Mouse (Mus musculus): Measurements from ENCODE around the gene Mrpl38. TPM values are rescaled to one million over a fixed set of nuclear protein-coding genes. Genes with fewer than 3 reads are reported as not detected.

The Mrpl38 gene
- polyA plus RNA-seq, 1 experiment, result 69.3 TPM

DNA sequence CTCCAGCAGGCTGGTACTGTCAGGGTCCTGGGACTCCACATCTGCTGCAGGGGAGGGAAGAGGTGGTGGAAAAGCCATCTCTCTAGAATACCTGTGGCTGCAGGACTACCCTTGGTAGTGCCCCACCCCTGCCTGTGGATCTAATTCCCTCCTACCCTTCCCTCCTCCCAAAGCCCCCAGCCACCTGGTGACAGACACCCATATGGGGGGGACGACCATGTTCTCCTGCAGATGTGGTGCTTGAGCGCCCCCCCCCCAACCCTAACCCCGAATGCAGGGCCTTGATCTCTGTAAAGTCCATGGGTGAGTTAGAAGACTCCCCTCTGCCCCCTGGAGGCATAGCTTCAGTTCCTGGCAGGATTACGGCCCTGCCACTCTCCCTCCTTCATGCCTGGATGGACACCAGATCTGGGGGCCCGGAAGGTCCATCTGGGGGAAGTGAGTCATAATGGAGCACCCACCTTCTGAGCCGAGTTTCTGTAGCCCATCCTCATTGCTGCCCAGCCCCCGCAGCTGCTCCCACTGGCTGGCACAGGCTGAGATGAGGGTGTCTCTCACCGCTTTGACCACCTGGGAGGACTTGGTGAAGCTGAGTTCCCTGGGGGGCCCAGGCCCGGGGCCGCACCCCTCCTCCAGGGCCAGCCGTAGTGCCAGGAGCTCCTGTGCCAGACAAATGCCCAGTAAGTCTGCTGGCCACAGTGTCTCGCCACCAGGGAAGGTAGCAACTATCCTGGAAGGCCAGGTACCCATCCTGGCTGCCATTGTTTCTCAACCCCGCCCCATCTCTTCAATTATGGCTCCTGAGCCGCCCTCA, 31.5 kb downstream of the Mrpl38 start:
- Histone ChIP-seq H3K36me3 (ENCODE audit: control insufficient read depth, insufficient read depth, low read length, poor library complexity, severe bottlenecking) (no peaks in the 10 kb centered on the region), H3K4me1 (ENCODE audit: control insufficient read depth, insufficient read depth, low read length) (peaks cover 11% of the 10 kb centered on the region), H3K9me3 (replicated peaks; ENCODE audit: control insufficient read depth, insufficient read depth, low read length, poor library complexity, severe bottlenecking) (no peaks in the 10 kb centered on the region), H3K27ac (ENCODE audit: insufficient read depth, low read length) (no peak overlapping the region), H3K4me3 (ENCODE audit: low read depth, low read length) (peak overlapping the region; percentile 58; the same call in 1 of the 2 replicates), H3K27me3 (ENCODE audit: control insufficient read depth, insufficient read depth, low read length, poor library complexity, severe bottlenecking) (peaks cover 11% of the 10 kb centered on the region), H3K9ac (ENCODE audit: low read depth, poor library complexity, severe bottlenecking) (peak overlapping the region; percentile 45)
- TF ChIP-seq CTCF (IDR thresholded peaks at IDR 0.05; ENCODE audit: low read depth, low read length) (peak; percentile 18), POLR2A (IDR thresholded peaks at IDR 0.05; ENCODE audit: insufficient read depth, low read length) (no peak)

DNA sequence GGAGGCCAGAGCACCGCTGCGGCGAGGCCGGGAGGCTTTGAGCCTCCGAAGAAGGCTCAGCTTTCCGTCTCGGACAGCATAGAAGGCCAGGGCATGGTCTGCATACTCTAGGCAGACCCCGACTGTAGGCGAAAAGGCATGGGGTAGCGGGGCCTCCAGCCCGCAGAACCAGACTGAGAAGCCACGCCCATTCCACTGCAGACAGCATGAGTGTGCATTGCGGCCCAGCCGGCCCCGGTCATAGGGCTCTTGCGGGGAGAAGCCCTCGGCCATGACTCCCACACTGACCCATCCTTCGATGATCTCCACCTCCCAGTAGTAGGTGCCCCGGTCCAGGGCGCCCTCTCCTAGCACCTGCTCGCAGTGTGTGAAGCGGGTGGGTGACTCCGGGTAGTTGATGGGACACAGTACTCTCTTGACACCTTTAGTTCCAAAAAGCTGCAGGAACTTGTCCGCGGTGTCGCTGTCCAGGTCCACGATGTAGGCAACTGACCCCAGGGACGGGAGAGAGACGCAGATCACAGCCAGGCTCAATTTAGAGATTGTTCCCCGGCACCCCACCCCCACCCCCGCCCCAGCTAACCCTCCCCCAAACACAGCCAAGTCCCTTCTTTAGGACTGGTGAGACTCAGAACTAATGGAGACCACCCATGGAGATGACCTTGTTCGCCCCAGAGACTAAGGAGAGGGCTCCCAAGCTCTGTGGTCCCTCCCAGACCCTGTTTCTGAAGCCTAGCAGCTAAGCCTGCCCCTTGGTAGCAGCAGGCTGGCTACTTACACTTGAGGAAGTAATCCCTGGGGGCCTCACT, 32.3 kb downstream of the Mrpl38 start:
- Histone ChIP-seq H3K9me3 (replicated peaks; ENCODE audit: control insufficient read depth, insufficient read depth, low read length, poor library complexity, severe bottlenecking) (no peaks in the 10 kb centered on the region), H3K36me3 (ENCODE audit: control insufficient read depth, insufficient read depth, low read length, poor library complexity, severe bottlenecking) (no peaks in the 10 kb centered on the region), H3K27me3 (ENCODE audit: control insufficient read depth, insufficient read depth, low read length, poor library complexity, severe bottlenecking) (peaks cover 11% of the 10 kb centered on the region), H3K4me1 (ENCODE audit: control insufficient read depth, insufficient read depth, low read length) (peaks cover 11% of the 10 kb centered on the region), H3K4me3 (ENCODE audit: low read depth, low read length) (no peak overlapping the region), H3K27ac (ENCODE audit: insufficient read depth, low read length) (no peak overlapping the region), H3K9ac (ENCODE audit: low read depth, poor library complexity, severe bottlenecking) (peak overlapping the region; percentile 9; the same call in 1 of the 2 replicates)
- TF ChIP-seq POLR2A (IDR thresholded peaks at IDR 0.05; ENCODE audit: insufficient read depth, low read length) (no peak), EP300 (IDR thresholded peaks at IDR 0.05; ENCODE audit: insufficient read depth, low read depth, low read length) (0 out of 2 replicates have a peak, but pooled peaks have one; percentile 4), CTCF (IDR thresholded peaks at IDR 0.05; ENCODE audit: low read depth, low read length) (no peak)

GRCm38 (mm10) chr11:116105065-116105464, 33.6 kb downstream of the Mrpl38 start:
- TF ChIP-seq POLR2A (IDR thresholded peaks at IDR 0.05; ENCODE audit: insufficient read depth, low read length) (no peak), EP300 (IDR thresholded peaks at IDR 0.05; ENCODE audit: insufficient read depth, low read depth, low read length) (no peak), CTCF (IDR thresholded peaks at IDR 0.05; ENCODE audit: low read depth, low read length) (no peak)
- H3K4me3 ChIP-seq (ENCODE audit: low read depth, low read length), result no peak overlapping the region
- H3K36me3 ChIP-seq (ENCODE audit: control insufficient read depth, insufficient read depth, low read length, poor library complexity, severe bottlenecking), result no peaks in the 10 kb centered on the region
- no peak overlapping the region for H3K27ac ChIP-seq (ENCODE audit: insufficient read depth, low read length)
- H3K27me3 ChIP-seq (ENCODE audit: control insufficient read depth, insufficient read depth, low read length, poor library complexity, severe bottlenecking), result peaks cover 9% of the 10 kb centered on the region
- H3K9me3 ChIP-seq (replicated peaks; ENCODE audit: control insufficient read depth, insufficient read depth, low read length, poor library complexity, severe bottlenecking), result no peaks in the 10 kb centered on the region
- H3K4me1 ChIP-seq (ENCODE audit: control insufficient read depth, insufficient read depth, low read length), result peaks cover 16% of the 10 kb centered on the region
- no peak overlapping the region for H3K9ac ChIP-seq (ENCODE audit: low read depth, poor library complexity, severe bottlenecking)

DNA sequence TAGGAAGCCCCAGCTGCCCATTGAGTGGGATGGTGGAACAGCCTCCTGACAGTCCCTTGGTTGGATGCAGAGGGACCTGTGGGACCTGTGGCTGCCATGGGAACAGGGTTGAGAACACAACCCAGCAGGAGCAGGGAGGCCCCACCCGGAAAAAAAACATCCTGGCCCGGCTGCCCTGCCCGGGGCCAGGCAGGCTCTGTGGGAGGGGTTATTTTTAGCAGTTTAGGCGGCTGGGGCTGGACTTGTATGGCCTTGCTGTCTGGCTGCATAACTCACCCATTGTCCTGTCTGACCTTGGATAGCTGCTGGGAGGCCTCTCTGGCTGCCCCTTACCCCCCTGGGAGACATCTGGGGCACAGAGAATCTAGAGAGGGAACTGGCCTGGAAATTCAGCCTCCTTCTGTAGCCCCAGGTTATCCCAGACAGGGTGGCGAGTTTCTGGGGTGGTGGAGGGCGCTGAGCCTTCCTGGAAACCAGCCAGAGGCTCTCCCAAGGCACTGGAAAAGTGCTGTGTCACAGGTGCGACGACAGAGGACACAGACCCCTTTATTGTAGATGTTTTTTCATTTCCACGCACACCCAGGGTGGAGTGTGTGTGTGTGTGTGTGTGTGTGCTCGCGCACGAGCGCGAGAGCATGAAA, 34.5 kb downstream of the Mrpl38 start:
- peaks cover 16% of the 10 kb centered on the region for H3K4me1 ChIP-seq (ENCODE audit: control insufficient read depth, insufficient read depth, low read length)

DNA sequence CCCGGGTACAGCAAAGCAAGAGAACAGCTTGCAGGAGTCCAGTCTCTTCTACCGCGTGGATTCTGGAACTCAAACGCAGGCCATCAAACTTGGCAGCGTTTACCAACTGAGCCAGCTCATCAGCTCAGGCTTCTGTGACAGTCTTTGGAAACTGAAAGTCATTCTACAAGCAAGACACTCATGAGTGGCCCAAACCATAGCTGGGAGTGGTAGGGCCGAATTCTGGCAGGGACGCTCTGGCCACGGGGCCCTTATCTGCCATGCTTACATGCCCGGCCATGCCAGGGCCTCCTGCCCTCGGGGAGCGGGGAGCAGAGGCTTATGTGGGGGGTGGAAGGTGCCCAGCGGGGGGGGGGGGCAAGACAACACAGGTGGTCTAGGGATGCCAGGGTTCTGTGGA, 35.1 kb downstream of the Mrpl38 start:
- Histone ChIP-seq H3K4me1 (ENCODE audit: control insufficient read depth, insufficient read depth, low read length) (peaks cover 16% of the 10 kb centered on the region), H3K27me3 (ENCODE audit: control insufficient read depth, insufficient read depth, low read length, poor library complexity, severe bottlenecking) (0 out of 2 replicates have a peak, but pooled peaks cover 2% of the 10 kb centered on the region), H3K9me3 (replicated peaks; ENCODE audit: control insufficient read depth, insufficient read depth, low read length, poor library complexity, severe bottlenecking) (no peaks in the 10 kb centered on the region), H3K9ac (ENCODE audit: low read depth, poor library complexity, severe bottlenecking) (no peak overlapping the region), H3K27ac (ENCODE audit: insufficient read depth, low read length) (no peak overlapping the region), H3K4me3 (ENCODE audit: low read depth, low read length) (no peak overlapping the region), H3K36me3 (ENCODE audit: control insufficient read depth, insufficient read depth, low read length, poor library complexity, severe bottlenecking) (no peaks in the 10 kb centered on the region)
- TF ChIP-seq CTCF (IDR thresholded peaks at IDR 0.05; ENCODE audit: low read depth, low read length) (no peak), EP300 (IDR thresholded peaks at IDR 0.05; ENCODE audit: insufficient read depth, low read depth, low read length) (no peak), POLR2A (IDR thresholded peaks at IDR 0.05; ENCODE audit: insufficient read depth, low read length) (no peak)

More for the DNA sequence above, 34.5 kb downstream of the Mrpl38 start:
- TF ChIP-seq EP300 (IDR thresholded peaks at IDR 0.05; ENCODE audit: insufficient read depth, low read depth, low read length) (peak; percentile 82), POLR2A (IDR thresholded peaks at IDR 0.05; ENCODE audit: insufficient read depth, low read length) (no peak), CTCF (IDR thresholded peaks at IDR 0.05; ENCODE audit: low read depth, low read length) (no peak)
- Histone ChIP-seq H3K36me3 (ENCODE audit: control insufficient read depth, insufficient read depth, low read length, poor library complexity, severe bottlenecking) (no peaks in the 10 kb centered on the region), H3K27ac (ENCODE audit: insufficient read depth, low read length) (peak overlapping the region; percentile 29), H3K4me3 (ENCODE audit: low read depth, low read length) (no peak overlapping the region), H3K9me3 (replicated peaks; ENCODE audit: control insufficient read depth, insufficient read depth, low read length, poor library complexity, severe bottlenecking) (no peaks in the 10 kb centered on the region), H3K27me3 (ENCODE audit: control insufficient read depth, insufficient read depth, low read length, poor library complexity, severe bottlenecking) (0 out of 2 replicates have a peak, but pooled peaks cover 2% of the 10 kb centered on the region), H3K9ac (ENCODE audit: low read depth, poor library complexity, severe bottlenecking) (no peak overlapping the region)
